9 mouse cellular contexts compared by ENCODE assay signal in the genomic region with DNA sequence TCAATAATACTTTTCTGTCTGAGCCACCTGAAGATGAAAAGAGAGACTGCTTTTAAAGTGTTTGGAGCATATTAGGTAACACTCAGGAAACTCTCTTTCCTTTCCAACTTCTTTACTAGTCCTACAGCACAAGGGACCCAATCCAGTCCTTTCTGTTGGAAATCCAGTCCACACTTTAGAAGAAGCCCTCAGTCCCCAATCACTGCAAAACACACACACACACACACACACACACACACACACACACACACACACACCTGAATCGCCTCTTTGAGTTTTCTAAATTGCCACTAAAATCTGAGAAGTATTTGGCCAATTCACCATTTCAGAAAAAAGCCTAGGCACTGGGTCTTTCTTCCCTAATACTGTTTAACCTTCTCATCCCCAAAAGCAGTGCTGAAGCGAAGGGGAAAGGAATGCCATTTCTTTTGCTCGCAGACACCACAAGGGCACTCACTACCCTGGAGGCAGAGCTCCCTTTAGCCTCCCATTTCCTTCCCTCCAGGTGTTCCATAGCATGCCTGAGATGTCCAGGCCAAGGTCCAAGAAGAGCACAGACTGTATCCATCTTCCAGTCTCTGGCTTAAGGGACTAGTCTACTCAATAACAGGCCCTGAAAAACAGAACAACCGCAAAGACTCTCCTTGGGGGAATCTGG. TPM values are rescaled to one million over a fixed set of nuclear protein-coding genes. Genes with fewer than 3 reads are reported as not detected.
DNase-seq lines count a peak whose midpoint lies in the region; TF ChIP-seq lines count a peak whose summit lies in the region.
"Had no signal": no experiment of that assay in that cellular context is flagged by ENCODE, and none has a peak within 500 bp of the region (broad histone marks: within the 10 kb centered on the region; RNA-seq: fewer than 3 reads in every experiment).

No protein-coding gene starts in this region.

- peak; percentile 14 to 59 for DNase-seq in adrenal gland, adult (ENCODE audit: inconsistent age in 2 of 2, low spot score in 1 of 2)
- DNase-seq in adrenal gland, postnatal 36 days = no peak
- DNase-seq in lung, adult 18-20 months = peak; percentile 7 to 10
- DNase-seq in lung, adult 2 months = no peak
- DNase-seq in heart, postnatal 10 days = peak; percentile 34 to 47
- DNase-seq in lung, postnatal 36 days = peak; percentile 21
- no peak for DNase-seq in layer of hippocampus, postnatal 36 days
- no peak for DNase-seq in spleen, postnatal 14 days (ENCODE audit: low spot score in 2 of 2)

- no peak for TF ChIP-seq CTCF in lung, adult 2 months (IDR thresholded peaks at IDR 0.05; ENCODE audit: insufficient read depth, low read length)

- intact Hi-C loops in heart, postnatal 10 days (cut with DNase I) = loop anchor here (1.0 kb wide), 1 partner anchor 27 kb away; no protein-coding TSS in a partner anchor

- TF ChIP-seq POLR2A in lung, adult 2 months (IDR thresholded peaks at IDR 0.05; ENCODE audit: borderline replicate concordance, extremely low read depth, low read depth, low read length) = no peak

- no peak overlapping the region for H3K4me3 ChIP-seq in lung, adult 2 months (replicated peaks; ENCODE audit: extremely low read depth, low read depth, low read length)

- 47% methylated on average over 4 of the region's 4 CpGs for WGBS in lung, adult 2 months

- H3K4me1 ChIP-seq in lung, adult 2 months (ENCODE audit: control insufficient read depth, insufficient read depth, low read length) = no peaks in the 10 kb centered on the region

RNA-seq across cellular contexts. Expression of a gene that starts 28.4 kb away (rescaled TPM):
- 100 to 1,000 TPM; 111 to 197 TPM for total RNA-seq in adrenal gland, postnatal 36 days (2021)
- 12.5 and 15.2 TPM in 2 replicates for polyA plus RNA-seq in lung, adult 2 months (2012; rRNA removed)
- total RNA-seq in heart, postnatal 10 days (2021) = 10 to 100 TPM; 51.6 to 55.4 TPM
- 10 to 100 TPM; 54.1 to 54.2 TPM for total RNA-seq in layer of hippocampus, postnatal 36 days (2021)
- polyA plus RNA-seq: macrophage had no signal

Comparison
In these comparisons a context has a peak if more than half of its experiments do, and no peak if none do; other contexts are left out.
1. DNase-seq: peak in adrenal gland, adult (2 of 2), lung, adult 18-20 months (2 of 2), heart, postnatal 10 days (2 of 2) and lung, postnatal 36 days (single experiment); none in adrenal gland, postnatal 36 days (0 of 2), lung, adult 2 months (single experiment), layer of hippocampus, postnatal 36 days (0 of 2) and spleen, postnatal 14 days (0 of 2).